Mouse (Mus musculus): ENCODE results near the gene B4galt7. TPM values are rescaled to one million over a fixed set of nuclear protein-coding genes. Genes with fewer than 3 reads are reported as not detected.

B4galt7 gene
- polyA plus RNA-seq (2015; fragmentation: Illumina TruSeq; extraction: RNeasy Lipid Tissue Mini Kit (QIAGEN cat#74804); ENCODE audit: low read depth, low replicate concordance): 31.1 TPM

DNA sequence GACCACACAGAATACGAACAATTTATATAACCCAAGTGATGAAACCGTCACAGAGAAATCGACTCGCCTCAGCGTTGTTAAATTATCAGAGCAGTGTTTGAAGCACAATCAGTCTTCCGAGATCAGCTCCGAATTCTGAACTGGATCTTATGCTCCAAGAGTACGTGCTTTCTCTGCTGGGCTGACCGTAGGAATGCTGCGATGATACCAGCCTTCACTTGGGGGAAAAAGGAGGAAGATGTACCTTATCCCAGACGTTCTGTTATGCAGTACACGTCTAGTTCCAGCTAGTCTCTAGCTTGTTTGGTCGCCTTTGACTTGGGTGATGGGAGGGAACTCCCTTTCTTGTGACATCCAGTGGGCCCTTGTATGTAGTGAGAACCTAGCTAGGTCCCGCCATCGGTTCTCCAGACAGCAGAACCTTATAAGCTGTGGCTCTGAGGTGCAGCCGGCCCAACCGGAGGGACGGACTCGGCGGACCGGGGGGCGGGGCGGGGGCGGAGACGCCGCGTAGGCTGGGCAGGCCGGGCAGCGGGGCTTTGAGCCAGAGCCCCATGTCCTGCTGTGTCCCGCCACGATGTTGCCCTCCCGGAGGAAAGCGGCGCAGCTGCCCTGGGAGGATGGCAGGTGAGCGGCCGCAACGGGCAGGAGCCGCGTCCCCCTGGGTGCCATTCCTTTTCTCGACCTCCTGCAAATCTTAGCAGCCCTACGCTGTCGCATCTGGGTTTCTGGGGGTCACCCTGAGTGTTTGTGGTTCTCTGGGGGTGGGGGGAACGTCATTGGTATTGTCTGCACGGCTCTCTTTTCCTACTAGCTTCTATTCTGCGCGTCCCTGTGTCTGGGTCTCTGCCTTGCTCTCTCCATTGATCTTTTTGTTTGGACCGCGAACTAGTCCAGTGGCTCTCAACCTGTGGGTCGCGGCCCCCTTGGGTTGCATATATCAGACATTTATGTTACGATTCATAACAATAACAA, at the start of gene B4galt7:
Gene B4galt7, plus strand, starts transcription at position 331 of the 975 bp plus-strand sequence.

DNA sequence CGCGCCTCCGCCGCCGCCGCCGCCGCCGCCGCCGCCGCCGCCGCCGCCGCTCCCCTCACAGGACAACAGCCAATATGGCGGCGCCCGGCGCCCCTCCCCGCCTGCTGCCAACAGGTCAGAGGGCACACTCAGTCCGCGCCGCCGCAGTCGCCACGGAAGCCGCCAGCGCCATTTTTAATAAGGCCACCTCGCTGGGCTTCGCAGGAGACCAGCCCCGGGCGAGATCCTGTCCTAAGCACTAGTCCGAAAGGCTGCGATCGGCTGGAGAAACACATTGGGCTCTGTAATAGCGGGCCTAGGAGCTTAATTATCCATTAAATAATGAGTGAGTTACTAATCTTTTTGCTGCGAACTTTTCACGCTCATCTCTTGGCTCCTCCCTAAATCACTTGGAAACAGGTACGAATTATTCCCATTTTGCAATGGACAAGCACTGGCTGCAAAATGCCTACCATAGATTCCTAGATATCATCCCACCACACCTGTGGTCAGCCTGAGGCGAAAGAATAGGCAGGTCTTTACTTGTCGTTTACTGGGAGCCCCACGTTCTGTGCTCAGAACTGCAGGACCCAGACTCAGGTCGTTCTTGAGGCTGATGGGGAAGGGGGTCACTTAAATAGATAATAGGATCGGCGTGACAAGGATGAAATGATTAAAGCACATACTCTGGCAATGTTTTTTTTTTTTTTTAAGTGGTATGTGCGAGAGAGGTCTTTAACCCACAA, 28.5 kb upstream of the B4galt7 start, which contains the start of gene Fam193b:
Gene Fam193b, minus strand, starts transcription at position 94 of the 725 bp plus-strand sequence.

DNA sequence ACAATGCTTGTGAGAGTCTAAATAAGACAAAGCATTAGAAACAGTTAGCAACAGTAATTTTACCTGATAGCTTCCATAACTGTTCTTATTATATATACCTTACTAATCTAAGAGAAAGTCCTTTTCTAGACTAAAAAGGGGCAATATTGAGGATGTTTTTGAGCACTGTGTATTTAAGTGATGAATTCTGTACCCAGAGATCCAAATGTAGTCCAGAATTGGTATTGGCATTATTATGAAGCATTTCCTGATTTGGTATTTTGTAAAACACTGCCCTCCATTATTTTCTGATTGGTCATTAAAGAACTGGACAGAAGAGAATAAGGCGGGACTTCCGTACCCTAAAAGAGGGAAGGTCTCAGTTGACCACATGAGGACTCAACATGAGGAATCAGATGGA, 26.3 kb upstream of the B4galt7 start, which contains the start of gene Tmed9:
Gene Tmed9, plus strand, starts transcription at position 301 of the 400 bp plus-strand sequence.

DNA sequence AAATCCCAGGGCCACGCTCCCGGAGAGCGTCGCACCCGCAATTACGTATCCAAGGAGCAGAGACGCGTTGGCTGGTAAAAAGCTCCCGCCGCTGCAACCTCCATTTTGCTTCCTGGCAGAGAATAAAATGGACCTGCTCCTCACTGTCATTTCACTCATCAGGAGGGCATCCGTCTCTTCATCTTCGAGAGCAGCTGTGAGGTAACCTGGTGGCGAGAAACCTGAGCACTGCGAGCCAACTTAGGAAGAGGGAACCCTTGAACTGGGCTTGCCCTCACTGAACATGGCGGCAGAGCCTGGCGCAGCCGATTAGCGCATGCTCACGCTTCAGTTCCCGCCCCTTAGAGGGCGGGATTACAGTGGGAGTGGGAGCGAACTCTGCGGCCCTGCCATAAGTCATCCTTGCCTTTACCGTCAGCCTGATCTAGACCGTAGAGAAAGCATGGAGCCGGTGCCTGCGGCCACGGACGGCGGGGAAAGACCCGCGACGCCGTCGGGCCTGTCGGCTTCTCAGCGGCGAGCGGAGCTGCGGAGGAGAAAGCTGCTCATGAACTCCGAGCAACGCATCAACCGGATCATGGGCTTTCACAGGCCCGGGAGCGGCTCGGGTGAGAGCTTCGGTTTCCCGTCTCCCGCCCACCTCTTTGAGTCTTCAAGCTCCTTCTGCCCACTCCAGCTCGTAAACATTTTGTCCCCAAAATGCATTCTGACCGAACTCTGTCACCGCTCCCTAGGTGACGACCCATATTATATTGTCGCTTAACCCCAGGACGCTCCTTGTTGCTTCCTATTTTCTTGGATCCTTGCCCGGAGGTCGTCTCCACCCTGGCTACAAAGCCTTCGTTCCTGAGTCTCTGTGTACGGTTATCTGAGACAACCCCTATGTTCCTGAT, 23.2 kb downstream of the B4galt7 start, which contains the start of gene Caml:
Gene Caml, plus strand, starts transcription at position 357 of the 893 bp plus-strand sequence.

DNA sequence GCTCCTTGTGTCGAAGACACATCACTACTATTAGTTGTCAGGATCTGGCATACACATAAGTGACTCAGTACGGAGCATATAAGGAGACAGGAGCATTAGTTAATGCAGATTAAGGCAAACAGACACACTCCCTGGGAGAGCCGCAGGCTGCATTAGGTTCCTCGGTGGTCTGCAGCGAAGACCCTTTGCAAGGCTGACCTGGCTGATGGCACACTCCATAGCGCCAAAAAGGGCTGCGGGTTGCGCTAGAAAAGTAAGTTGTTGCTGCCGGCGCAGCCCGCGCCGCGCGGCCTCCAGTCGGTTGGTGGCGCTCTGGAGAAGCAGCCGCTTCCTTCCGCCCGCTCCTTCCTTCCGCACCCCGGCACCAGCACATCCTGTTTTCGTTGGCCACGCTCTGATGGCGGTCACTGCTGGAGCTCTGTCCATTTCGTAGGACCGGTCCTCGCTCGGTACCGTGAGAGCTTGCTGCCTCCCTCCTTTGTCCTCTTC, 35.0 kb downstream of the B4galt7 start, which contains the start of gene Ddx46:
Gene Ddx46, plus strand, starts transcription at position 389 of the 489 bp plus-strand sequence.

Other genes with a start within 250 kb of the B4galt7 start
- gene Lman2, start 237.1 kb upstream of the B4galt7 start, polyA plus RNA-seq (2015; fragmentation: Illumina TruSeq; extraction: RNeasy Lipid Tissue Mini Kit (QIAGEN cat#74804); ENCODE audit: low read depth, low replicate concordance): 46.0 TPM
- 52.5 TPM for gene Rgs14, start 230.2 kb upstream of the B4galt7 start, polyA plus RNA-seq (2015; fragmentation: Illumina TruSeq; extraction: RNeasy Lipid Tissue Mini Kit (QIAGEN cat#74804); ENCODE audit: low read depth, low replicate concordance)
- gene Slc34a1, start 201.7 kb upstream of the B4galt7 start, polyA plus RNA-seq (2015; fragmentation: Illumina TruSeq; extraction: RNeasy Lipid Tissue Mini Kit (QIAGEN cat#74804); ENCODE audit: low read depth, low replicate concordance): not detected
- gene Pfn3, start 184.7 kb upstream of the B4galt7 start, polyA plus RNA-seq (2015; fragmentation: Illumina TruSeq; extraction: RNeasy Lipid Tissue Mini Kit (QIAGEN cat#74804); ENCODE audit: low read depth, low replicate concordance): not detected
- gene F12, start 173.1 kb upstream of the B4galt7 start, polyA plus RNA-seq (2015; fragmentation: Illumina TruSeq; extraction: RNeasy Lipid Tissue Mini Kit (QIAGEN cat#74804); ENCODE audit: low read depth, low replicate concordance): 0.95 TPM
- 56.1 TPM for gene Grk6, start 154.8 kb upstream of the B4galt7 start, polyA plus RNA-seq (2015; fragmentation: Illumina TruSeq; extraction: RNeasy Lipid Tissue Mini Kit (QIAGEN cat#74804); ENCODE audit: low read depth, low replicate concordance)
- gene Prr7, start 135.6 kb upstream of the B4galt7 start, polyA plus RNA-seq (2015; fragmentation: Illumina TruSeq; extraction: RNeasy Lipid Tissue Mini Kit (QIAGEN cat#74804); ENCODE audit: low read depth, low replicate concordance): 30.0 TPM
- 189 TPM for gene Dbn1, start 111.8 kb upstream of the B4galt7 start, polyA plus RNA-seq (2015; fragmentation: Illumina TruSeq; extraction: RNeasy Lipid Tissue Mini Kit (QIAGEN cat#74804); ENCODE audit: low read depth, low replicate concordance)
- 92.5 TPM for gene Pdlim7, start 86.2 kb upstream of the B4galt7 start, polyA plus RNA-seq (2015; fragmentation: Illumina TruSeq; extraction: RNeasy Lipid Tissue Mini Kit (QIAGEN cat#74804); ENCODE audit: low read depth, low replicate concordance)
- gene Dok3, start 70.6 kb upstream of the B4galt7 start, polyA plus RNA-seq (2015; fragmentation: Illumina TruSeq; extraction: RNeasy Lipid Tissue Mini Kit (QIAGEN cat#74804); ENCODE audit: low read depth, low replicate concordance): 8.0 TPM
- gene Ddx41, start 63.2 kb upstream of the B4galt7 start, polyA plus RNA-seq (2015; fragmentation: Illumina TruSeq; extraction: RNeasy Lipid Tissue Mini Kit (QIAGEN cat#74804); ENCODE audit: low read depth, low replicate concordance): 43.8 TPM
- gene Fam193b, start 28.8 kb upstream of the B4galt7 start, polyA plus RNA-seq (2015; fragmentation: Illumina TruSeq; extraction: RNeasy Lipid Tissue Mini Kit (QIAGEN cat#74804); ENCODE audit: low read depth, low replicate concordance): 79.9 TPM
- 143 TPM for gene Tmed9, start 26.2 kb upstream of the B4galt7 start, polyA plus RNA-seq (2015; fragmentation: Illumina TruSeq; extraction: RNeasy Lipid Tissue Mini Kit (QIAGEN cat#74804); ENCODE audit: low read depth, low replicate concordance)
- gene Caml, start 23.1 kb downstream of the B4galt7 start, polyA plus RNA-seq (2015; fragmentation: Illumina TruSeq; extraction: RNeasy Lipid Tissue Mini Kit (QIAGEN cat#74804); ENCODE audit: low read depth, low replicate concordance): 65.9 TPM
- 36.4 TPM for gene Ddx46, start 35.1 kb downstream of the B4galt7 start, polyA plus RNA-seq (2015; fragmentation: Illumina TruSeq; extraction: RNeasy Lipid Tissue Mini Kit (QIAGEN cat#74804); ENCODE audit: low read depth, low replicate concordance)
- gene B230219D22Rik, start 93.2 kb downstream of the B4galt7 start, polyA plus RNA-seq (2015; fragmentation: Illumina TruSeq; extraction: RNeasy Lipid Tissue Mini Kit (QIAGEN cat#74804); ENCODE audit: low read depth, low replicate concordance): 88.0 TPM
- 102 TPM for gene Txndc15, start 114.8 kb downstream of the B4galt7 start, polyA plus RNA-seq (2015; fragmentation: Illumina TruSeq; extraction: RNeasy Lipid Tissue Mini Kit (QIAGEN cat#74804); ENCODE audit: low read depth, low replicate concordance)
- 23.8 TPM for gene Pcbd2, start 127.5 kb downstream of the B4galt7 start, polyA plus RNA-seq (2015; fragmentation: Illumina TruSeq; extraction: RNeasy Lipid Tissue Mini Kit (QIAGEN cat#74804); ENCODE audit: low read depth, low replicate concordance)
- not detected for gene Catsper3, start 184.7 kb downstream of the B4galt7 start, polyA plus RNA-seq (2015; fragmentation: Illumina TruSeq; extraction: RNeasy Lipid Tissue Mini Kit (QIAGEN cat#74804); ENCODE audit: low read depth, low replicate concordance)
- gene Pitx1, start 236.3 kb downstream of the B4galt7 start, polyA plus RNA-seq (2015; fragmentation: Illumina TruSeq; extraction: RNeasy Lipid Tissue Mini Kit (QIAGEN cat#74804); ENCODE audit: low read depth, low replicate concordance): not detected

Data from brain, adult 10 weeks (tissue).